Mouse (Mus musculus) adrenal gland, adult 2 months (tissue): ENCODE measurements at regions not wholly inside any gene's neighbourhood (a gene's known extent, or its start where the extent isn't known, plus 50 kb on each side); places are given as distances from the start of the nearest gene placed in this dataset.
"Not testable (repeated sequence)": the region's sequence is repeated elsewhere in the genome, so short reads cannot be mapped to it uniquely, and the experiment has no call there.

Experiments
- DNase-seq: peaks from one replicate; pipeline ENCODE4 v3.0.0; 2021

DNA sequence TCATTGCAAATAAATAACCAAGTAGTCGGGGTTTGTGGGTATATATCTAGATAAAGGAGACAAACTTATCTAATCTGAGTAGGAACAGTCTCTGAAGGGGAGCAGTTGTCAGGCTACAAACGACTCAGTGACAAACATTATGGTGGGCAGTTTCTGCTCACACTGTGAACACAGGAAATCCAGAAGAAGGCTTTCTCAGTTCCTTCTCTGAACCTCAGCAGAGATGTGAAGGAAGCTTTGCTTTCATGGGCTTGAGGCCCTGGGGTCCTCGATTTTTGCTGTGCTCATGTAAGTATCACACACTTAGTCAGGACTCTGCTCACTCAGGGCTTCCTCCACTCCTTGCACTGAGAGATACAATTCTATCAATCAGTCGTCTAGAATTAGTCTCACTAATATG is 994.7 kb upstream of the Foxg1 start:
- no peak for DNase-seq

DNA sequence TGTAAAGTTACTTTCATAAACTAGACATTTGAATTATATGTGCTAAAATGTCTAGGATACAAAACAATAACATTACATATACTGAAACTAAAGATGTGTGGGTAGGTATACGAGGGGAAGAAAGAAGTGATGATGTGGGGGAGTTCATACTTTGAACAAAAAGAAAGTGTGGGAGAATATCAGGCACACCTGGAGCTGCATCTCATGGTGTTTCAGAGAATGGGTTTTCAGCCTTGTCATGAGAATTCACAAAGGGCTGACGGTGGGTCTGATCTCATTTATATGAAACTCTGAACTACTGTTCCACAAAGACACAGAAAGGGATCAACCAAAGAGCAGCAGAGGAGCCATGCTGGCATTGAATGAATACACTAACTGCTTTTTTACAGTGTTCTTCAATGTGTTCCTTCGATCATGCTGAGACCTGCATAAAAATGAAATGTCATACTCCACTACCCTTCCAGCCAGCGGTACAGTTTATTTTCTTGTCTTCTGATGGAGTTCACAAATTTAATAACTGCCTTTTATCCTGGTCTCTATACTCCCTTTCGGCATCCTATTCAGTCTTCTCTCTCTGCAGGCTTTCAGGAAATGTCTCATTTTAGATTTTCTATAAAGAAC is 994.2 kb upstream of the Foxg1 start:
- no peak for DNase-seq

DNA sequence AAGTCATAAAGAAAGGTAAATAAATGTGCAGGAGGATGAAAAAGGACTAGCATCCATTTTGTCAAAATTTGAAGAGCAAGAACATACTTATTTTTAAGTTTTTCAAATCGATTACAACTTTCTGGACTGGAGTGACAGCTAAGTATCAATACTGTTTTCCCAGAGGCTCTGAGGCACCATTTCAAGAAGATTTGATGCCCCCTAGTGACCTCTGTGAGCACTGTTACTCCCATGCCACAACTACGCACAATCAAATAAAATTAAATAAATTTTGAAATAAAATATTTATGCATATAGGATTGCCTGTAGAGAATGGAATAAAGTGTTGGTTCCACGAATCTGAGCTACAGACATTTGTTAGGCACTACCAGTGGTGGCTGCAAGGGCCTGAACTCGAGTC is 991.5 kb upstream of the Foxg1 start:
- no peak for DNase-seq

DNA sequence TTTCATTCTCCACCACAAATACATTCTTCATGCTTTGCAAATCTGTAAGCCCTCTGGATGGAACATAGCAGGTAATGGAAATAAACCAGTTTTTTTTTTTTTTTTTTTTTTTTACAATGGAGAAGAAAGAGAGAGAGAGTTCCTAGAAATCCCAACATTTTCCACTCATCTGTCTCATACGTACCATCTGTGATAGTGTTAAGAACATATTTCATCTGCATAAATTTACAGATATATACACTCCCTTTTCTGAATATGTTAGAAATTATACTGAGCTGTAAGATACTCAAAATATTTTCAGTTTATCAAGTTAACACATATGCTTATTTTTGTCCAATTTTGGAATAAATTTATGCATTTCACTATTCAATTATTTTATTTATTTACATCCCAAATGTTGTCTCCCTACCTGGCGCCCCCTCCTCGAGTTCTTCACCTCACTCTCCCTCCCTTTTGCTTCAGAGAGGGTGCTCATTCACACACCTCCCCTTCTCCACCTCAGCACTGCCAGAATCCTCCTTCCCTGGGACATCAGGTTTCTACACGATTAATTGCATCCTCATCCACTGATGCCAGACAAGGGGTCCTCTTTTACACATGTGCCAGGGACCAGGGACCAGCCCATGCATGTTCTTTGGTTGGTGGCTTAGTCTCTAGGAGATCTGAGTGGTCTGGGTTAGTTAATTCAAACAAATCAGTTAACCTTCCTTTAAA is 943.0 kb upstream of the Foxg1 start:
- DNase-seq, result no peak

DNA sequence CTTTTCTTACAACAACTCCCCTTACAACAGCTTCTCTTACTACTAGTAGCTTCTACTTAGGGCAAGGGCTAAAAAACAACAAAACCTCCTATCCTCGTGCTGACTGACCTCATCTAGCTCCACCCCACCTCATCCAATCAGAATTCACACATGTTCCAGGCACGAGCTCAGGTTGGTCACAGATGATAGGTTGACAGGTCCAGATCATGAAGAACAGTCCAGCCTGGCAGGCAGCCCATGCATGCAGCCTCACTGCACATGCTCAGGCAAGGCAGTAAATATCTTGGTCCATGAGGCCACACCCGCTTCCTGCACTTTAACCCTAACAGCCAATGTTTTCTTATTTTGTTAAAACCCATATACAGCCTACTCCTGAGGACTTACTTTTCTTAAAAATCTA is 933.7 kb upstream of the Foxg1 start:
- DNase-seq, result not testable (repeated sequence)

DNA sequence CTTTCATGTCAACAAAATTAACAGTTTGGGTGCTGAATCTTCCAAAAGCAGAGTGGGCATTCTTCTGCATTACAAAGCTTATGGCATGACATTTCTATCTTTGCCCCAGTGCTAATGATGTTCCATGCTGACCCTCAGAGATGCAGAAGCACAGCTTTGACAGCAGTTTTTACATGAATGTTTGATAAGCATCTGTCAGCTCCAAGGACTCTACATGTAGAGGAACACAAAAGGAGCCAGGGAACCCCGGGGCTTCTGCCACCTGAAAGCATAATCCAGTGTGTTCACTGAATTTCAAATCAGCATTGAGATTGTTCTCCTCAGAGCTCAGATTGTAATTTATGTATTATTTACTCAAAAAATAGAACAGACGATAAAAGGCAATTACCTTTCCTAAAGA is 920.1 kb upstream of the Foxg1 start:
- DNase-seq, result no peak

DNA sequence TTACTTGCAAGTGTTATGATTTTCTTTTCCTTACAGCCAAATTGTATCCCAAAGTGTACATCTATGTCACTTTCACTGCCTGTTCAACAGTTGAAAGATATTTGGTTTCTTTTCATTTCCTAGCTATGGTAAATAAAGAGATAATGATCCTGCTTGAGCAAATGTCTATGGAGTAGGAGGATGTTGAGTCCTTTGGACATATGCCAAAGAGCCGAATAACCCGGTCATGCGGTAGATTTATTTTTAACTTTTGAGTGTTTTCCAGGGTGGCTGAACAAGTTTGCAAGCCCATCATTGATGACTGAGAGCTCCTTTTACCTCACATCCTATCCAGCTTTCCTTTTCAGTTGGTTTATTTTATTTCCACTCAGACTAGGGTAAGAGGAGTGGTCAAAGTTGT is 881.7 kb upstream of the Foxg1 start:
- no peak for DNase-seq

DNA sequence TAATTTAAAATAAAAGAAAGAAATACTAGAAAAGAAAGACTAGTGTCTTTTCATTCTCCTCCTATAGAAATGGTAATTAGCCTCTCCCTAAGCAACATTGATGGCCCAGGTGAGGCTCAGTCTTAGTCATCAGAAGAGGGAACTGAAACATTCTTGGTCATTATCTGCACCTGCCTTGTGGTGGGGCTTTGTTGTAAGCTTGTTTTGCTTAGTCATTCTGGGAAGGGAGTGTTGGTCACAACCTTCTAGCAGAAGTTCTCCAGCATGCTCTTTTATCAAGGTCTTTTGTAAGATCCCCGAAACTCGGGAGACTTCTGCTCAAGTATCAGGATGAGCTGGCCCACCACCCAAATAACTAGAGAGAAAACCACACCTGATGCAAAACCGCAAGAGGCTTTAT is 870.9 kb upstream of the Foxg1 start:
- DNase-seq, result no peak

DNA sequence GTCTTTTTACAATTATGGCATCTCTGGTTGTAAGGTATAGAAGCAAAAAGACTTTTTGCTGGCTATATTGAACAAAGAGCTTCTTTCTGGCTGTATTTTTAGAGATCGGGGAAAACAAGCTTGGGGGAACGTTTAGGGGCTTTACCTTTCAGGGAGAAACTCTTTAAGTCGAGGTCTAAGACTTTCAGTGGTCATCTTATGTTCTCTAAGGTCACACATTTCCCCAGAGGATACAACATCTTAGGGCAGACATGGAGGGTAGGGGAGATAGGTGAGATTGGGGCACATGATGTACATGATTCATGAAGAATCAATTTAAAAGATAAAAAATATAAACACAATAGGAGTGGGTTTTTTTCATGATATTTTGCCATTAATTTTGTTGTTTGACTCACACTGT is 870.2 kb upstream of the Foxg1 start:
- no peak for DNase-seq

DNA sequence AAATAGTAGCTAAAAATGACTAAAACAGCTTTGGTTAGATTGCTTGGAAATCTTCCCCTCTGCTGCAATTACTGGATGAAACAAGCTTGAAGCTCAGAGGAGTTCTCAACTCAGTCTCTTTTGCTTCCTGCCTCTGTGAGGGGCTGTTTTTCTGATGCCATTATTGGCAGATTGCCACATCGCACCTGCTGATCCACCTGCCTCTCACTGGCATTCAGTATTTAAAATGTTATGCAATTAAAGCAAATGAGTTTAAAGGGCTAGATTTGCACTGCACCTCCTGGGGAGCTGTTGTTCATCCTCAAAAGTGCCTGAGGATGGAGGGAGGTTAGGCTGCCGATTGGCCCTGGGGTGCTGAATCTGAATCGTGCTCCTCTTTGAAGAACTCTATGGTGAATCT is 860.5 kb upstream of the Foxg1 start:
- DNase-seq, result no peak

DNA sequence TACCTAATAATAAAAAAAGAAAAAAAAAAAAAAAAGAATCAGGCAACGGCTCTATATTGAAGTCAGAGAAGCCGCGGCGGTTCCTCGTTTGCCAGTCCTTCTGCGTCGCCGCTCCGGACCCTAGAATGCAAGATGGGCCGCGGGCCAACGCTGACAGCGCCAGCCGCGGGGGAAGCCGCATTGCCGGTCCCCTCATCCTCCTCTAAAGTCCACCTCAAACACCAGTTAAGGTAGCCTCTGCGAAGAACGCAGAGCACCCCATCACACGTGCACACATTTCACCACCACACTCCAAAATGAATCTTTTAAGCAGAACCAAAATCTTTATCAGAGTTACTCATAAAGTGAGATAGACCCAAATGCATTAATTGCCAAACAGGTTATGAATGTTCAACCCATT is 822.8 kb upstream of the Foxg1 start:
- peak; percentile 12 for DNase-seq

DNA sequence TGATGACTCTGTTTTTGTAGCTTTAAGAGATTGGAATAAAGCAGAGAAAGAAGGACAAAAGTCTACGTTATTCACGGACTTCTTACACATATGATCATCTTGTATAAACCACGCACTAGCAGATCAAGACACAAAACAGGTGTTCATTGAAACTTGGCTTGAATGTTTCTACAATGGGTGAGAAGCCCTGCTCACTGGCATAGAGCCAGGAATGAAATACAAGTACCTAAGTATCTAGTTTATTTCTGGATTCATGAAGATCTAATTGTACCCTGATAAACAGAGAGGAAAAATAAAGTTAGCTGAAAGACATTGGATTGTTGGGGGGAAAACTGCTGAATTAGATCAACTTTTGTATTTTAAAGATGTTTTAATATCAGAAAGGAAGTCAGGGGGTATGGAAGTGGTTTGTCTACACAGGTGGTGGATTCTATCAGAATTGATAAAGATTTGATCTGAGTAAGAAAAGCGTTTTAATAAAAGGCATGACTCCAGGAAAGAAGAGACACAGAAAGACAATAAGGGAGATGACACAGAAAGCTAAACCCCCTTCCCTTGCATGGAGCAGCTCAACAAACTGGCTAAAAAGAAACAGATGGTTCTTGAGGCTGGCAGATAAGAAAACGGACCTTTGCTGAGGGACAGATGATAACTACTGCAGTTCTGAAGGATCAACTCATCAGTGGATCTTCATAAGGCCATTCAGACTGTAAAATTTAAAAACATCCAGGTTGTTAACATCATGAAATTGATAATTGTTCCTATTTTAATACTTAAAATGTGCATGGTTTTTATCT is 777.9 kb upstream of the Foxg1 start:
- DNase-seq, result no peak

DNA sequence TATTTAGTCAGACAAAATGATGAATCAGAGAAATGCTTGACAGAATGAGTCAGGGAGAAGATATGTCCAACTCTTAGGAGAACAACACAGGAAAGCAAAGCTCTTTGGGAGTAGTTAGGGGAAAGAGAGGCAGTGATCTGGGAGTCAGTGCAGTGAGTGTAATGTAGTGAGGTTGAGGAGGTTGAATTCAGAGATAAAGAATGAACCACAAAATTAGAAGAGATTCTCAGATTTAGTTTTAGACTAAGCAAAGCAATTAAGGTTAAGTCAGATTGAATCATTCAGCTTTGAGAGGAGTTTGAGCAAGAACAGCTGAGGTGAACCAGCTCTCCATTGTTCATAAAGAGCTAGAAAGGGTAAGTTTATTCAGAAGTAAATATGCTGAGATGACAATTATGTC is 777.0 kb upstream of the Foxg1 start:
- DNase-seq, result no peak

DNA sequence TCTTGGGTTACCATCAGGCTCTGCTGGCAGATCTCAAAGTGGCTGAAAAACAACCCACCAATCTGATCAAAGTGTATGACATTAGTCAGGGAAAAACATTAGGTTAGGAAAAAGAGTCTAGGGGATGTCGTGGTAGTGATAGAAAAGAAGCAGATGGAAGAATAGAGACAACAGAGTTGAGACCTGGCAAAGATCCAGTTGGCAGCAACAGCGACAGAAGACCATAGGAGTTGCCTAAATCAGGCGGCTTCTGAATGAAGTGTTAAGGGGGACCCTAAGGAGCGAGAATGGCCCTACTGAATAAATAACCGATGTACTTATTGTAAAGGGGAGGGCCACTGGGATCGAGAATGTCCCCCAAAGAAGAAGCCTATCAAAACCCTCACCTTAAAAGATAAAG is 773.1 kb upstream of the Foxg1 start:
- DNase-seq, result no peak

DNA sequence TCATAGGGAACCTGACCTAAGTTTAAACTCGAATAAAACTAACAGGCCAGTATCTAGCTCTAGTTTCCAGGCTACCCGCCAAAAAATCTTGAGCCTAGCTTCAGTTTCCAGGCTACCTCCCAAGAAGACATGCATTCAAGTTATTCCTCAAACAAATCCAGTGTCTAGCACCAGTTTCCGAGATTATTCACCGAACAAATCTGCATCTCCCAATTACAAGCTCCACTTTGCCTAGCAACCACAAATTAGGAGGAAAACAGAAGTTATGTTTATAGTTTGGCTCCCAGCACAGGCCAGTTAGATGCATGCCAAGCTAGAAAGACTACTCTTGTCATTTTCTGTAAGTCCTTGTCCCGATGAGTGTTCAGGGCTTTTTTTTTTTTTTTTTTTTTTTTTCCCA is 770.4 kb upstream of the Foxg1 start:
- no peak for DNase-seq

DNA sequence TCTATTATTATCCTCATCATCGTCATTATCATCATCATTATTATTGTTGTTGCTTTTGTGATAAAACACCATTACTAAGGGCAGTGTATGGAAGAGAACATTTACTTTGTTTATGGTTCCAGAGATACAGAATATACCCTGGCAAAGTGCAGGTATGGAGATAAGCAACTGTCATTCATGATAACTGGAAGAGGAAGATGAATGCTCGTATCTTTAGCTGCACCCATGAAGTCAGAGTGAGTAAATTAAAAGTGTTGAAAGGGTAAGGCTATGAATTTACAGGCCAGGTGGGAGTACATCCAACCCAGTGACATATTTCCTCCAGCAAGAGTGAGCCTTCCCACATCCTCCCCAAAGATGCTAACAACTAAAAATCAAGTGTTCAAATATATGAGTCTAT is 766.1 kb upstream of the Foxg1 start:
- no peak for DNase-seq

DNA sequence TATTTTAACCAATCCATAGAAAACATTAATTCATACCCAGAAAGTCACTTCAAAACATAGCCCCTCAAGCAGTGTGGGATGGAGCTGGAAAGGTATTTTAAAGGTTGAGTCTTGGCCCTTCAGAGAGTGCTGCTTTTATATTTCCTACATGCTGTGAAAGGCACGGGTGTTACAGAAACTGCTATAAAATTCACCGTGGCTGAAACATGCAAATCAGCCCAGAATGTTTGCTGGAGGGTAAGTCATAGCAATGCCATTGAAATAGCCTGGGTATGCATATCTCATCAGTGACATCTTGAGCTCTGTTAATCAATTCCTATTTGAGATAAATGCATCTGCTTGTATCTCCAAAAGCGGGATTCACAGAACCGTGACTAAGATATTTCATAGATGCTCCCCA is 748.9 kb upstream of the Foxg1 start:
- no peak for DNase-seq

DNA sequence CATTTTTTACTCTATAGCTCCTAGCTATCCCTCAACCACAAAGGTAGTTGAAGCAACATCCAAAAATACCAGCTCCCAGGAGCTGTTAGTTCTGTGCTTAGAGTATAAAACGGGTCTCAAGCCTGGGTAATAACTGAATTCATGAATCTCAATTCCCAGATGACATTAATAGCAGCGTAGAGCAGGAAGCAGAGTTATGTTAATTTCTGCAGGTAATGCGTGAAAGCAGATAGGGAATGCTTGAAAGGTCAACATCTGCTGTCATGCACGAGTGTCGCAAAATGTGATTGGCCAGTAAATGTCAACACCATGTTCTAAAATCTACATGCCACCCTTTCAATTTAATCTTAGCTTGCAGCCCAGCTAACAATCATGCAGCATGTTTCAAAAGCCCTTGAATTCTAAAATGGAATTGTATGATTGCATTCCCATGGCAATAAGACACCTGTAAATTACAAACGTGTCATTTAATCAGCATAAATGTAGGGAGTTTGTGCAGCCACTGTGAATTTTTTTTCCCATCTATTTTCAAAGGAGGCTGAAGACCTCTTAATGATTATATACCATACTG is 747.7 kb upstream of the Foxg1 start:
- no peak for DNase-seq

DNA sequence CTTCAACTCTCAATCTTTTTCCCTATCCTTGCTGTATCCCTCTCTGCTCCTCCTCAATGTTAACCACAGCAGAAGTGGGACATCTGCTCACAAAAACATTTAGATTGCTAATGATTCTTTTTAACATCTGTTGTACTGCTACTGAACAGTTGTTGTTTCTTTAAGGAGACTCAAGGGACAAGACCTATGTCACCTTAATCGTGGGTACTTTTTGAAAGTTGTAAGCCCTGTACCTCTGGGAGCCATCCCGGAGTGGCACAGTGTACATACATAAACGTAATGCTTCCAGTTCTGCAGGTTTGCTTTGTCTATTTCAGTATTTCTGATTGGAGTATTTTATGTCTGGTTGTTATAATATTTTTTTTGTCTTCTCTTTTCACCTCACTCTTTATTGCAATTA is 740.5 kb upstream of the Foxg1 start:
- DNase-seq, result no peak

DNA sequence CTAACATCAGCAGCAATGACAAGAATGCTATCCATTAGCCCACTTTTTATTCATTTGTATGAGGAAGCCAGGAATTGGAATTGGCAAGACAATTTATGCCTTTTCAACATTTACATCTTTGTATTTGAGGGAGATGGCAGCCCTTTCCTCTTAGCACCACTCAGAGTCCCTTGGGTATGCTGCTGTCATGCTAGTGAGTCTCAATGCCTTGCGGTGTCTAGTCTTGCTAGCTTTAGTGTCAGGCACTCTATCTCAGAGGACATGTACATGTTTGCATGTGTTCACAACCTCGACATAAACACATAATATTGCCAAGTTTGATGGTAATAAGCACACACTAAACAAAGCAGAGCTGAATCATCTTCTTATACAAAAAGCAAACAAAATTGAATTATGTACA is 737.3 kb upstream of the Foxg1 start:
- DNase-seq, result no peak

DNA sequence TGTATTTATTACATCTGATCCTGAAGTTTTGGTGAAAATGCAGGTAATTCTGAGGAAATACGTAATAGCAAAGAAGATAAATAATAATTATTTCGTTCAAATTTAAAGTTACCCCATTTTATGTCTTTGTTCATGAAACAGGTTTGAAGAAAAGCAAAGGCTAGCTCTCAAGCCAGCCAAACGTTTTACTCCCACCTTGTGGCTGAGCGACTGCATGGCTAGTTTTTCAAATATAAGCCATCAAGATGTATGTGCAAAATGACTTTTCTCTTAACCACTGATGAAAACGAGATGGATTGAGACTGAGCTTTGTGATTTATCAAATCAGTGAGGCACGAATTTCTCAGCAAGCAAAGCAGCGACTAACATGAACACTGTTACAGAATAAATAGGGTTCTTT is 736.5 kb upstream of the Foxg1 start:
- DNase-seq, result no peak

DNA sequence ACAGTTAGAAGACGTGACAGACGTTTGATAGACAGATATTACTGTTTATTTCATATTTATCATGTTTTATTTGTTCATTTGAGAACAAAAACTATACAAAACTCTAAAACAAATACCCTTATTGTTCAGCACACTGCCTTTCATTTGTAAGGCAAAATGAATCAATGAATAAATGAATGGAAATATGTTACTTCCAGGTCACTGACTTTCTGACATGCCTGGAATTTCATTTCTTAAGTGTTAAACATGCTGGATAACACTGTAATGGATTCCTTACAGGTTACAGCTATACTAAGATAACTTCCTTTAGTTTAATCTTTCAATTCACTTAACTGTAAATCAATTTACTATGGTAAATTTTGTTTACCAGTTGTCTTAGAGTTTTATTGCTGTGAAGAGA is 707.3 kb upstream of the Foxg1 start:
- no peak for DNase-seq

DNA sequence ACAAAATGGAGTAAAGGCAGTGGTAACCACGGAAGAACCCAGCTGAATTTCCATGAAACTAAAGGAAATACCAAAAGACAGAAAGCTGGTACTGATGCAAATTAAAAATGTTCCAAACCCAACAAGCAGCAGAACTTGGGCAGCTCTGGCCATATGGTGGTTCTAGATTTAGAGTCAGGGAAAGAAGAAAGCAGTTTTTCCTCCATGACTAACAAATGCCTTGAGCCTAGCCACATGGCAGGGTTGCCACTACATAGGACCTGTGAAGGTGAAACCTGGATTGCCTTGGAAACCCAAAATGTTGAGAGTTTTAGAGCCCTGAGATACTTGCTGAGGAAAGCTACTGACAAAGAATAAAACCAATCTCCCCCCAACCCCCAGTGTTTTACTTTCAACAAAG is 701.5 kb upstream of the Foxg1 start:
- no peak for DNase-seq
